Mouse (Mus musculus): ENCODE results near the gene Pspn. TPM values are rescaled to one million over a fixed set of nuclear protein-coding genes. Genes with fewer than 3 reads are reported as not detected.
A peak's percentile ranks its signal among the peaks of the same experiment; 100 is the strongest.

Gene Pspn
- polyA plus RNA-seq, 1 experiment from 2014 or later: not detected

- 1% methylated on average over 51 of the region's 51 CpGs for WGBS (ENCODE audit: missing documents)
- H3K36me3 ChIP-seq (ENCODE audit: inconsistent target): peaks cover 14% of the 10 kb centered on the region
- peaks cover 20% of the 10 kb centered on the region for H3K79me2 ChIP-seq (ENCODE audit: inconsistent target)
- peak within 1 kb of the TSS; percentile 73 for H3K27ac ChIP-seq
- peak within 1 kb of the TSS; percentile 100 for H3K4me3 ChIP-seq (ENCODE audit: inconsistent target)
Measured at GRCm38 (mm10) chr17:57011236-57012141, 11.7 kb upstream of the Pspn start, which contains the start of the genes Gtf2f1 and Gm17949. Gene Gtf2f1 (minus strand): TSS chr17:57011288. Gene Gm17949 (plus strand): TSS chr17:57011469.

DNA sequence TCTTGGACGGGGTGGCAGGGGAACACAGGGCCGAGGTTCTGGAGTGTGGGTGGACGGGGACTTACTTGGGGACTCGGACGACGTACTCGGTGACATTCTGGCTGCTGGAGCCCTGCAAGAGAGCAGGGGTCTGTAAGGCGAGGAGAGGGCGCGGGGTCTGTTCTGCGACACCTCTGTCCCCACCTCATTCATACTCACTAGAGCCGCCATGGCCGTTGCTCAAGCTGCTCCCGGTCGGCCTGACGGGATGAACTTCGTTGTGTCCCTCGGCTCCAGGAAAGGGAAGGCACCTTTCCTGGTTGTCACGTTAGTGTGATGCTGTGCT lies 11.1 kb upstream of the Pspn start:
- WGBS (ENCODE audit: missing documents): 4% methylated on average over 19 of the region's 19 CpGs
- Histone ChIP-seq H3K4me3 (ENCODE audit: inconsistent target) (peak overlapping the region; percentile 100), H3K79me2 (ENCODE audit: inconsistent target) (peaks cover 20% of the 10 kb centered on the region)

DNA sequence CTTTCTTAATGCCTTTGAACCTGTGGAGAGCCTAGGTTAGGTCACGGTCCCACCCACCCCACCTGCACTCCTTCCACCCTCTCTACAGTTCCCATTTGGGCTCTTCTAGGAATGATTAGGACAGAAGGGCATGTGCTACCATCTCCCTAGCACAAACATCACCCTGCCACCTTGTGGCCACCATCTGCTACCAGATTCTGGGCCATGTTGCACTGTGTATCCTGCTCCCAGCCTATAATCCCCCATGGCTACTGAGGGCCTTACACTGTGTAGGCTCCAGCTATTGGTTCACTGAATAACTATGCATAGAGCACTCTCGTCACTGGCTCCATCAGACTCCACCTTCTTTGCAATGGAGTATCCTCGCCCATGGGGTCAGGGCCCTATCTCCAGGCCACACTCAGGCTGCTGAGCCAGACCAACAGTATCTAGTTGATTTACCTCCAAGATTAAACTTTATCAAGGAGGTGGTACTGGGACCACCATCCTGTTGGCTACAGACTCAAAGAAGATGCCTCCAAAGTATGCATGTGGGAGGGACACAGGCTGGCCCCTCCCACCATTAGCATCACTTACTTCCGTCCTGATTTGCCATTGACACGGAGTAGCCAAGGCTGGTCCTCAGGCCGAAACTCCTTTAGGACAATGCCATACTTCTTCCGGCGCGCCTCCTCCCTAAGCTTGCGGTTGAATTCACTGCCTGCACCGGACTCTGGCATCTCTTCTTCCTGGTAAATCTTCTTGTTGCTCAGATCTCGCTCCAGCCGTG lies 7.5 kb upstream of the Pspn start:
- Histone ChIP-seq H3K79me2 (ENCODE audit: inconsistent target) (peaks cover 20% of the 10 kb centered on the region), H3K36me3 (ENCODE audit: inconsistent target) (peaks cover 52% of the 10 kb centered on the region), H3K27ac (no peak overlapping the region), H3K4me3 (ENCODE audit: inconsistent target) (no peak overlapping the region)
- 96% methylated on average over 13 of the region's 13 CpGs for WGBS (ENCODE audit: missing documents)

More for the DNA sequence above, 11.1 kb upstream of the Pspn start:
- Histone ChIP-seq H3K27ac (peak overlapping the region; percentile 73), H3K36me3 (ENCODE audit: inconsistent target) (peaks cover 20% of the 10 kb centered on the region)

DNA sequence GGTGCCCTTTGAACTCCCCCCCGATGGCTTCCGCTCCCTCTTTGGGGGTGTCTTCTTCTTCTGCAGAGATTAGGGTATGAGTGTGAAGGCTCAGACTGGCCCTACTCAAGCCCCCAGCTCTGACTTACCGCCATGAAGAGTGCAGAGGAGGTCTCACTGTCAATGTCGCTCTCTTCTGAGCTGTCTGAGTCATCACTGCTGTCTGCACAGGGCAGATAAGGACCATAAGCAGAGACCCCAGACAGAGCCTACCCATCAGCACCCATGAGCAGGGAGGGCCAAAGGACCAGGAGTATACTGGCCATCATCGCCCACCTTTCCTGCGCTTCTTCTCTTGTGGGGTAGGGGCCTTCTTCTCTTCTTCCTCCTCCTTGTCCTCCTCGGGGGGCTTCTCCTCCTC lies 4.2 kb upstream of the Pspn start:
- Histone ChIP-seq H3K4me3 (ENCODE audit: inconsistent target) (no peak overlapping the region), H3K36me3 (ENCODE audit: inconsistent target) (peaks cover 52% of the 10 kb centered on the region), H3K79me2 (ENCODE audit: inconsistent target) (peaks cover under 1% of the 10 kb centered on the region; the same call in 1 of the 2 replicates), H3K27ac (no peak overlapping the region)
- WGBS (ENCODE audit: missing documents): 95% methylated on average over 6 of the region's 7 CpGs

DNA sequence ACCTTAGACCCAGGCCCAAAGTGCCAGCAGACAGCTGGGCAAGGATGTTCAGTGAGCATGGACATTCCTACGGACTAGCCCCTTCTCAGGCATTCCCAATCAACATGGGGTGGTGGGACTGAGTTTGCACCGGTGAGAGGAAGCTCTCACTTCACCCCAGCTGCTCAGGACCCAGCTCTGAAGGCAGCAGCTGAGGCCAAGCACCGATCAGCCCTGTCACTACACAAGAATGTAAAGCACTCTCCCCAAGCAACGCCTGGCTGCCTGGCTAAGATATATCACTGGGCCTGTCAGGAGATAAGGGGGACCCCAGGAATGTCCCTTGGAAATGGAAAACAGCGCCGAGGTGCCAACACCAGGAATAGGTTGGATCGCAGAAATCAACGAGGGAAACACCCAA lies 1.4 kb upstream of the Pspn start:
- Histone ChIP-seq H3K27ac (no peak overlapping the region), H3K4me3 (ENCODE audit: inconsistent target) (no peak overlapping the region), H3K36me3 (ENCODE audit: inconsistent target) (peaks cover 38% of the 10 kb centered on the region), H3K79me2 (ENCODE audit: inconsistent target) (no peaks in the 10 kb centered on the region)
- WGBS (ENCODE audit: missing documents): 75% methylated on average over 8 of the region's 8 CpGs

- no peak overlapping the region for H3K4me3 ChIP-seq (ENCODE audit: inconsistent target)
- H3K36me3 ChIP-seq (ENCODE audit: inconsistent target): peaks cover 36% of the 10 kb centered on the region
- WGBS (ENCODE audit: missing documents): 92% methylated on average over 9 of the region's 9 CpGs
- H3K79me2 ChIP-seq (ENCODE audit: inconsistent target): no peaks in the 10 kb centered on the region
- H3K27ac ChIP-seq: no peak overlapping the region
Measured at GRCm38 (mm10) chr17:56999414-56999813, 404 bp downstream of the Pspn start.

- peaks cover 38% of the 10 kb centered on the region; the same call in 1 of the 2 replicates for H3K36me3 ChIP-seq (ENCODE audit: inconsistent target)
- WGBS (ENCODE audit: missing documents): under 1% methylated on average over 38 of the region's 38 CpGs
- no peak within 1 kb of the TSS for H3K27ac ChIP-seq
- H3K4me3 ChIP-seq (ENCODE audit: inconsistent target): peak within 1 kb of the TSS; percentile 48
- no peaks in the 10 kb centered on the region for H3K79me2 ChIP-seq (ENCODE audit: inconsistent target)
Measured at GRCm38 (mm10) chr17:56997029-56997667, 2.7 kb downstream of the Pspn start, which contains the start of gene Alkbh7. Gene Alkbh7 (plus strand): TSS chr17:56997339.

DNA sequence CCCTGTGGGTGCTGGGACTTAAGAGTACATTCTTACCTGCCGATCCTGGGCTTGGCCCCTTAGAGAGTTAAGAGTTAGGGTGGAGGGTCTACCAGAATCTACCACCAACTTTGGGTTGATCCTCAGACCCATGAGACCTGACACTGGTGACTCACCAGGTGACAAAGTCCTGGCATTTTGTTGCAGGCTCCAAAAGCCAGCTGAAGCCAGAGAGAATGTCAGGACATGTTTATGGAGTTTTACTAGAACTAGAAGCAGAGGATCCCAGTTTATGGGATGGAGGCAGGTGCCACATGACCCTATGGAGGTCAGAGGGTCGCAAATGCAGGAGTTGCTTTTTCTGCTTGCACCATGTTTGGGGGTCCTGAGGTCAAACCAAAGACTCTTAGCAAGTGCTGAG lies 3.3 kb downstream of the Pspn start:
- no peak overlapping the region for H3K4me3 ChIP-seq (ENCODE audit: inconsistent target)
- H3K27ac ChIP-seq: no peak overlapping the region
- peaks cover 4% of the 10 kb centered on the region; the same call in 1 of the 2 replicates for H3K79me2 ChIP-seq (ENCODE audit: inconsistent target)
- WGBS (ENCODE audit: missing documents): 74% methylated on average over 2 of the region's 2 CpGs
- peaks cover 38% of the 10 kb centered on the region; the same call in 1 of the 2 replicates for H3K36me3 ChIP-seq (ENCODE audit: inconsistent target)

- WGBS (ENCODE audit: missing documents): 94% methylated on average over 8 of the region's 8 CpGs
- peaks cover 38% of the 10 kb centered on the region; the same call in 1 of the 2 replicates for H3K36me3 ChIP-seq (ENCODE audit: inconsistent target)
- no peak overlapping the region for H3K4me3 ChIP-seq (ENCODE audit: inconsistent target)
- H3K79me2 ChIP-seq (ENCODE audit: inconsistent target): peaks cover 17% of the 10 kb centered on the region
- H3K27ac ChIP-seq: no peak overlapping the region
Measured at GRCm38 (mm10) chr17:56995046-56995445, 4.8 kb downstream of the Pspn start.

GRCm38 (mm10) chr17:56990966-56991365 lies 8.9 kb downstream of the Pspn start:
- H3K36me3 ChIP-seq (ENCODE audit: inconsistent target): peaks cover 32% of the 10 kb centered on the region; the same call in 1 of the 2 replicates
- no peak overlapping the region for H3K27ac ChIP-seq
- 100% methylated on average over 2 of the region's 2 CpGs for WGBS (ENCODE audit: missing documents)
- H3K4me3 ChIP-seq (ENCODE audit: inconsistent target): peak overlapping the region; percentile 91
- peaks cover 17% of the 10 kb centered on the region for H3K79me2 ChIP-seq (ENCODE audit: inconsistent target)

GRCm38 (mm10) chr17:56990115-56990746 lies 9.6 kb downstream of the Pspn start, which contains the start of gene Clpp:
Gene Clpp (plus strand): TSS chr17:56990305.
- H3K4me3 ChIP-seq (ENCODE audit: inconsistent target): peak within 1 kb of the TSS; percentile 91
- WGBS (ENCODE audit: missing documents): under 1% methylated on average over 52 of the region's 52 CpGs
- H3K36me3 ChIP-seq (ENCODE audit: inconsistent target): peaks cover 25% of the 10 kb centered on the region; the same call in 1 of the 2 replicates
- peak within 1 kb of the TSS; percentile 58 for H3K27ac ChIP-seq
- H3K79me2 ChIP-seq (ENCODE audit: inconsistent target): peaks cover 17% of the 10 kb centered on the region

- Histone ChIP-seq H3K27ac (peak overlapping the region; percentile 58), H3K36me3 (ENCODE audit: inconsistent target) (peaks cover 20% of the 10 kb centered on the region; the same call in 1 of the 2 replicates), H3K79me2 (ENCODE audit: inconsistent target) (peaks cover 17% of the 10 kb centered on the region), H3K4me3 (ENCODE audit: inconsistent target) (peak overlapping the region; percentile 91)
- 1% methylated on average over 25 of the region's 25 CpGs for WGBS (ENCODE audit: missing documents)
Measured at GRCm38 (mm10) chr17:56989467-56990114, 10.2 kb downstream of the Pspn start.

DNA sequence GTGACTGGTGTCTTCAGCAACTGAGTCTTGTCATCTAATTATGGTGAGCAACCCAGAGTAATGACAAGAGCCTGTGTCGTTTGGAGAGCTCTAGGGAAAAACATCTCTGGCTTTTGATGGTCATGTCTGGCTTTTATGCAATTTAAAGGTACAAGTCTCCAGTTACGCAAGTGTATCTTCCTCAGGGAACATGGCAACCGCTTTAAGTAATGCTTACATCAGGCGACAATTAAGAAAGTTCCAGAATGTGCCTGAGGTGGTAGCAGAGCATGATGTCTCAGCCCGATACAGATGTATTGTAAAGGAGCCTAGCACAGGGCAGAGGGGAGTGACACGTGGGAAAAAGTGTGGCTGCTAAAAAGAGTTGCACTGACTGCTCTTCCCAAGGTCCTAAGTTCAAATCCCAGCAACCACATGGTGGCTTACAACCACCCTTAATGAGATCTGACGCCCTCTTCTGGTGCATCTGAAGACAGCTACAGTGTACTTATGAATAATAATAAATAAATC lies 10.8 kb downstream of the Pspn start:
- 63% methylated on average over 7 of the region's 7 CpGs for WGBS (ENCODE audit: missing documents)
- Histone ChIP-seq H3K27ac (no peak overlapping the region), H3K4me3 (ENCODE audit: inconsistent target) (peak overlapping the region; percentile 91), H3K36me3 (ENCODE audit: inconsistent target) (peaks cover 15% of the 10 kb centered on the region; the same call in 1 of the 2 replicates), H3K79me2 (ENCODE audit: inconsistent target) (peaks cover 17% of the 10 kb centered on the region)

All from macrophage (primary cell).